ENCODE assay signal across 25 mouse cellular contexts in the genomic region with DNA sequence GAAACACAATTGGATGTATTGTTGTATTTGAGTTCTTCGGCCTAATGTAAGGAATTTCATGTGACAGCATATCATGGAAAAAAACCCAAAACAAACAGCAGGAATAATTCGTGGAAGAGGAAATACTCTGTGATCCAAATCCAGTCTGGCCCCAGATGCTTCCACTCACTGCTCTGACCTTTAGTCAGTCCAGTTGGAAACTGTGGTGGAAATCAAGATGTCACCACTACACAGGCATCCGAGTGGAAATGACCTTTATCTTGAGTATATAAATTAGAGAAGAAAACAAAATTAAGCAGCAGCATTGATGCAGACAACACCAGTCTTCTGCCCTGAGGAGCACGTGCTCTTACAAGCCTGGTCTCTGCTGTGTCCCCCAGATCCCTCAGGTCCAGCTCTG.
A peak's percentile ranks its signal among the peaks of the same experiment; 100 is the strongest.
DNase-seq lines count a peak whose midpoint lies in the region; ATAC-seq and TF ChIP-seq lines count a peak whose summit lies in the region.
"Had no signal": no experiment of that assay in that cellular context is flagged by ENCODE, and none has a peak within 500 bp of the region (broad histone marks: within the 10 kb centered on the region; RNA-seq: fewer than 3 reads in every experiment).

No protein-coding gene starts in this region.

- no peaks in the 10 kb centered on the region for H3K4me1 ChIP-seq in heart, embryonic 16.5 days (ENCODE audit: control insufficient read depth, insufficient read depth, low read length)
- H3K4me1 ChIP-seq in heart, adult 2 months (ENCODE audit: control insufficient read depth, insufficient read depth, low read length): no peaks in the 10 kb centered on the region
- H3K4me1 ChIP-seq in hindbrain, postnatal 0 days (ENCODE audit: insufficient read depth, low read length): no peaks in the 10 kb centered on the region
- H3K4me1 ChIP-seq: heart, embryonic 15.5 days; hindbrain, embryonic 15.5 days; limb, embryonic 13.5 days; megakaryocyte, embryonic 14.5 days; midbrain, embryonic 12.5 days had no signal

- no peaks in the 10 kb centered on the region for H3K79me2 ChIP-seq in heart, adult 2 months (replicated peaks; ENCODE audit: control insufficient read depth, insufficient read depth, low read length)

- no peak for TF ChIP-seq POLR2A in heart, adult 2 months (IDR thresholded peaks at IDR 0.05; ENCODE audit: insufficient read depth, low read depth, low read length)

- no peak overlapping the region for H3K9ac ChIP-seq in heart, embryonic 16.5 days (ENCODE audit: low read length)
- H3K9ac ChIP-seq in heart, adult 2 months (ENCODE audit: low read depth, low read length): no peak overlapping the region
- no peak overlapping the region for H3K9ac ChIP-seq in hindbrain, postnatal 0 days (replicated peaks; ENCODE audit: low read length)
- H3K9ac ChIP-seq: heart, embryonic 15.5 days; hindbrain, embryonic 15.5 days; limb, embryonic 13.5 days; liver, postnatal 0 days; midbrain, embryonic 12.5 days; neural tube, embryonic 13.5 days had no signal

- TF ChIP-seq EP300 in heart, adult 2 months (IDR thresholded peaks at IDR 0.05; ENCODE audit: insufficient read depth, low read depth, low read length): no peak

- H3K9me3 ChIP-seq in heart, embryonic 16.5 days (replicated peaks; ENCODE audit: control insufficient read depth, low read length): no peaks in the 10 kb centered on the region
- H3K9me3 ChIP-seq in hindbrain, postnatal 0 days (ENCODE audit: low read length): no peaks in the 10 kb centered on the region
- H3K9me3 ChIP-seq: heart, embryonic 15.5 days; hindbrain, embryonic 15.5 days; limb, embryonic 13.5 days; midbrain, embryonic 12.5 days; neural tube, embryonic 13.5 days had no signal

- no peak for TF ChIP-seq CTCF in heart, adult 2 months (IDR thresholded peaks at IDR 0.05)
- no peak for TF ChIP-seq CTCF in hindbrain, postnatal 0 days (IDR thresholded peaks at IDR 0.05; ENCODE audit: low read depth)

- no peaks in the 10 kb centered on the region for H3K36me3 ChIP-seq in heart, embryonic 16.5 days (ENCODE audit: control insufficient read depth, insufficient read depth)
- H3K36me3 ChIP-seq in heart, adult 2 months (ENCODE audit: control insufficient read depth, insufficient read depth, low read length): no peaks in the 10 kb centered on the region
- no peaks in the 10 kb centered on the region for H3K36me3 ChIP-seq in hindbrain, postnatal 0 days (ENCODE audit: insufficient read depth, low read length)
- H3K36me3 ChIP-seq: heart, embryonic 15.5 days; hindbrain, embryonic 15.5 days; limb, embryonic 13.5 days; midbrain, embryonic 12.5 days; neural tube, embryonic 13.5 days had no signal

- no peak overlapping the region for H3K27ac ChIP-seq in heart, embryonic 16.5 days (ENCODE audit: low read length)
- no peak overlapping the region for H3K27ac ChIP-seq in heart, adult 2 months
- H3K27ac ChIP-seq in hindbrain, postnatal 0 days: no peak overlapping the region
- H3K27ac ChIP-seq: heart, embryonic 15.5 days; hindbrain, embryonic 15.5 days; left cerebral cortex, adult 2 months; limb, embryonic 13.5 days; midbrain, embryonic 12.5 days; neural tube, embryonic 13.5 days had no signal

- no peak for DNase-seq in heart, adult 2 months
- peak; percentile 44 for DNase-seq in kidney, adult 9 months
- peak; percentile 80 for DNase-seq in kidney, postnatal 10 days
- DNase-seq in layer of hippocampus, postnatal 25 days (ENCODE audit: extremely low spot score in 1 of 2, low spot score in 1 of 2): no peak
- no peak for DNase-seq in spleen, postnatal 36 days (ENCODE audit: low spot score in 2 of 2)
- no peak for DNase-seq in hindbrain, postnatal 0 days (ENCODE audit: low spot score)
- DNase-seq: adrenal gland, postnatal 10 days; cerebellum, adult 8-10 months; cerebellum, postnatal 25 days; gastrocnemius, postnatal 14 days; heart, adult 18-20 months; layer of hippocampus, adult 9-11 months; liver, postnatal 0 days; lung, postnatal 36 days had no signal

- no peak overlapping the region for H3K4me2 ChIP-seq in heart, embryonic 16.5 days (ENCODE audit: low read depth, low read length)
- no peak overlapping the region for H3K4me2 ChIP-seq in hindbrain, postnatal 0 days (ENCODE audit: low read depth, low read length)
- H3K4me2 ChIP-seq: heart, embryonic 15.5 days; hindbrain, embryonic 15.5 days; limb, embryonic 13.5 days; liver, embryonic 11.5 days; midbrain, embryonic 12.5 days; neural tube, embryonic 13.5 days had no signal

- no peaks in the 10 kb centered on the region for H3K27me3 ChIP-seq in heart, embryonic 16.5 days (ENCODE audit: control insufficient read depth, insufficient read depth, low read length)
- H3K27me3 ChIP-seq in heart, adult 2 months (ENCODE audit: control insufficient read depth, insufficient read depth, low read length): no peaks in the 10 kb centered on the region
- H3K27me3 ChIP-seq in hindbrain, postnatal 0 days (ENCODE audit: insufficient read depth, low read length): no peaks in the 10 kb centered on the region
- H3K27me3 ChIP-seq: heart, embryonic 15.5 days; hindbrain, embryonic 15.5 days; limb, embryonic 13.5 days; megakaryocyte, embryonic 14.5 days; midbrain, embryonic 12.5 days; neural tube, embryonic 13.5 days; Patski had no signal

- 48% methylated on average over 4 of the region's 4 CpGs for WGBS in heart, embryonic 16.5 days
- WGBS in heart, adult 2 months: 29% methylated on average over 4 of the region's 4 CpGs
- WGBS in hindbrain, postnatal 0 days: 79% methylated on average over 4 of the region's 4 CpGs

- no peak overlapping the region for H3K4me3 ChIP-seq in heart, embryonic 16.5 days (ENCODE audit: low read length)
- H3K4me3 ChIP-seq in heart, adult 2 months: no peak overlapping the region
- H3K4me3 ChIP-seq in hindbrain, postnatal 0 days (ENCODE audit: low read length): no peak overlapping the region
- H3K4me3 ChIP-seq: heart, embryonic 15.5 days; hindbrain, embryonic 15.5 days; left cerebral cortex, adult 2 months; limb, embryonic 13.5 days; megakaryocyte, embryonic 14.5 days; midbrain, embryonic 12.5 days; neural tube, embryonic 13.5 days had no signal

- peak; percentile 37; the same call in 1 of the 2 replicates for ATAC-seq in heart, embryonic 16.5 days (replicated peaks; ENCODE audit: extremely low read depth, insufficient read depth, low FRiP score)
- ATAC-seq in hindbrain, postnatal 0 days: no peak
- ATAC-seq: forebrain, embryonic 14.5 days; liver, postnatal 0 days; Patski had no signal

- intact Hi-C loops in heart, adult 2 months (cut with DNase I): no loop called here

Comparison
In these comparisons a context has a peak if more than half of its experiments do, and no peak if none do; other contexts are left out.
1. DNase-seq: peak in kidney, adult 9 months (single experiment) and kidney, postnatal 10 days (single experiment); none in heart, adult 2 months (0 of 2), layer of hippocampus, postnatal 25 days (0 of 2), spleen, postnatal 36 days (0 of 2) and hindbrain, postnatal 0 days (single experiment).